Mouse (Mus musculus) kidney, adult 11 months (tissue): ENCODE measurements around the gene Plod3.
A peak's percentile ranks its signal among the peaks of the same experiment; 100 is the strongest.

ENCODE experiments used
- DNase-seq: peaks from one replicate; pipeline ENCODE4 v3.0.0; 2022

Gene Plod3

GRCm38 (mm10) chr5:137026092-137026491 lies 39.3 kb downstream of the Plod3 start, which contains the start of gene Vgf:
Vgf (plus strand) TSS chr5:137026392.
- no peak for DNase-seq

GRCm38 (mm10) chr5:137028561-137029272 lies 41.9 kb downstream of the Plod3 start:
- no peak for DNase-seq

GRCm38 (mm10) chr5:137029273-137029585 lies 42.4 kb downstream of the Plod3 start:
- DNase-seq = no peak

- peak; percentile 92 for DNase-seq
These were observed 43.0 kb downstream of the Plod3 start for GRCm38 (mm10) chr5:137029643-137030415.

GRCm38 (mm10) chr5:137030416-137030810 lies 43.6 kb downstream of the Plod3 start:
- DNase-seq = no peak

GRCm38 (mm10) chr5:137031076-137032032 lies 44.5 kb downstream of the Plod3 start:
- no peak for DNase-seq

- no peak for DNase-seq
These were observed 45.2 kb downstream of the Plod3 start for GRCm38 (mm10) chr5:137032033-137032421.

- peak; percentile 80 for DNase-seq
These were observed 45.8 kb downstream of the Plod3 start for GRCm38 (mm10) chr5:137032641-137033074.

GRCm38 (mm10) chr5:137036211-137036610 lies 49.4 kb downstream of the Plod3 start:
- DNase-seq = no peak

GRCm38 (mm10) chr5:137039453-137039852 lies 52.6 kb downstream of the Plod3 start:
- no peak for DNase-seq

GRCm38 (mm10) chr5:137041442-137041841 lies 54.6 kb downstream of the Plod3 start:
- DNase-seq = no peak

GRCm38 (mm10) chr5:137043997-137044396 lies 57.2 kb downstream of the Plod3 start:
- DNase-seq = no peak

GRCm38 (mm10) chr5:137045402-137046323 lies 58.8 kb downstream of the Plod3 start, which contains the start of gene Ap1s1:
Ap1s1 (minus strand) TSS chr5:137046135.
- DNase-seq = peak; percentile 96
